Mouse (Mus musculus) forebrain, embryonic 16.5 days (tissue): ENCODE measurements around the gene Ubac2. TPM values are rescaled to one million over a fixed set of nuclear protein-coding genes. Genes with fewer than 3 reads are reported as not detected.
"Not testable (repeated sequence)": the region's sequence is repeated elsewhere in the genome, so short reads cannot be mapped to it uniquely, and the experiment has no call there.

Experiments used
- ATAC-seq: fragments of 200-750 bp; cut with Nextera tagmentation; 2 replicates; pipeline ENCODE4 v1.8.0; 2017; ENCODE audit warnings: mild to moderate bottlenecking, moderate library complexity
- H3K27ac ChIP-seq: fragments of 300-500 bp; sonication (generic); 2 replicates; pipeline ENCODE4 v1.5.1; 2014; ENCODE audit warnings: low read length, control low read depth
- H3K27me3 ChIP-seq: fragments of 300-500 bp; sonication (generic); replicated peaks from 2 replicates; pipeline ENCODE4 v1.6.1; 2014; ENCODE audit warnings: low read length; ENCODE audit not compliant: control insufficient read depth, insufficient read depth
- H3K36me3 ChIP-seq: fragments of 300-500 bp; sonication (generic); 2 replicates; pipeline ENCODE4 v1.6.1; 2014; ENCODE audit not compliant: control insufficient read depth, insufficient read depth
- H3K4me1 ChIP-seq: fragments of 300-500 bp; sonication (generic); replicated peaks from 2 replicates; pipeline ENCODE4 v1.6.1; 2014; ENCODE audit warnings: low read length; ENCODE audit not compliant: control insufficient read depth, insufficient read depth
- H3K4me2 ChIP-seq: fragments of 300-500 bp; sonication (generic); 2 replicates; pipeline ENCODE4 v1.6.1; 2014; ENCODE audit warnings: mild to moderate bottlenecking, low read length, control low read depth
- H3K4me3 ChIP-seq: fragments of 300-500 bp; sonication (generic); replicated peaks from 2 replicates; pipeline ENCODE4 v1.5.1; 2014; ENCODE audit warnings: mild to moderate bottlenecking, low read length, control low read depth
- H3K9ac ChIP-seq: fragments of 300-500 bp; sonication (generic); replicated peaks from 2 replicates; pipeline ENCODE4 v1.6.1; 2014; ENCODE audit warnings: low read depth, low read length, control low read depth
- H3K9me3 ChIP-seq: fragments of 300-500 bp; sonication (generic); 2 replicates; pipeline ENCODE4 v1.6.1; 2016; ENCODE audit warnings: low read length; ENCODE audit not compliant: control insufficient read depth
- WGBS: fragments of 180-500 bp; shearing (Covaris S2); extraction: QIAGEN DNeasy Blood & Tissue Kit; methylation state at CpG from one replicate; pipeline ENCODE4 v1.1.7; 2014; 5-methylcytosine and 5-hydroxymethylcytosine counted together
- polyA plus RNA-seq: library from polyadenylated mRNA; unstranded; fragments of >200 nt; fragmentation: Nextera tagmentation; extraction: Ambion mirVana; gene quantifications from 2 replicates; pipeline ENCODE4 v1.2.1, GENCODE M21; 2015

The Ubac2 gene
- polyA plus RNA-seq, 1 experiment from 2014 or later: 51.0 TPM

- WGBS: 83% methylated on average over 3 of the region's 3 CpGs
Observed at GRCm38 (mm10) chr14:121866574-121866973, 11.8 kb upstream of the Ubac2 start.

DNA sequence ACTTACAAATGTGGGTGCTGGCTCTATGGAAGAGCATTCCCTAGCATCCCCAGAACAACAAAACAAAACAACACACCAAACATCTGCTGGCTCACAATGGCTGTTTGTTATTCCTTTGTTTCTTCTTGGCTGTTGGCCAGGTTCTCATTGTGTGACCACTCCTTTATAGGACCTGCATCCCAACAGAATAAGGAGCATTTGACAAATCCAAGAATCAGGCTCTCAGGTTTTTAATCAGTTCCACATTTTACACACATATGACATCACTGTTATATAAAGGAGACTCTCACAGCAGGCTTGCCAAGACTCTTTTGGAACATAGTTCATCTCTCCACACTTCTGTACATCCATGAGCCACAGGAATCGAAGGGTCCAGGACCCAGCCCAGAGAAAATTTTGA lies 9.3 kb upstream of the Ubac2 start:
- H3K36me3 ChIP-seq: no peaks in the 10 kb centered on the region

More at GRCm38 (mm10) chr14:121866574-121866973, 11.8 kb upstream of the Ubac2 start:
- H3K4me3 ChIP-seq: no peak overlapping the region
- no peak overlapping the region for H3K9ac ChIP-seq
- no peak for ATAC-seq
- H3K9me3 ChIP-seq: no peaks in the 10 kb centered on the region
- no peaks in the 10 kb centered on the region for H3K27me3 ChIP-seq
- H3K4me1 ChIP-seq: no peaks in the 10 kb centered on the region
- no peaks in the 10 kb centered on the region for H3K36me3 ChIP-seq
- H3K27ac ChIP-seq: no peak overlapping the region
- H3K4me2 ChIP-seq: no peak overlapping the region

GRCm38 (mm10) chr14:121872760-121873159 lies 5.7 kb upstream of the Ubac2 start:
- Histone ChIP-seq H3K4me1 (no peaks in the 10 kb centered on the region; the same call in 1 of the 2 replicates), H3K4me2 (no peak overlapping the region), H3K27me3 (no peaks in the 10 kb centered on the region), H3K9ac (no peak overlapping the region), H3K27ac (no peak overlapping the region), H3K4me3 (no peak overlapping the region), H3K36me3 (no peaks in the 10 kb centered on the region), H3K9me3 (no peaks in the 10 kb centered on the region)
- 87% methylated on average over 1 of the region's 1 CpGs for WGBS
- ATAC-seq: no peak

More for the DNA sequence above, 9.3 kb upstream of the Ubac2 start:
- Histone ChIP-seq H3K9ac (no peak overlapping the region), H3K4me2 (no peak overlapping the region), H3K9me3 (no peaks in the 10 kb centered on the region), H3K4me3 (no peak overlapping the region), H3K27ac (no peak overlapping the region), H3K4me1 (no peaks in the 10 kb centered on the region), H3K27me3 (no peaks in the 10 kb centered on the region)
- 31% methylated on average over 1 of the region's 1 CpGs for WGBS
- no peak for ATAC-seq

- Histone ChIP-seq H3K4me1 (no peaks in the 10 kb centered on the region; the same call in 1 of the 2 replicates), H3K9ac (no peak overlapping the region), H3K27ac (no peak overlapping the region), H3K4me3 (no peak overlapping the region), H3K27me3 (no peaks in the 10 kb centered on the region), H3K4me2 (no peak overlapping the region), H3K36me3 (no peaks in the 10 kb centered on the region), H3K9me3 (no peaks in the 10 kb centered on the region)
- ATAC-seq: no peak
- WGBS: 81% methylated on average over 2 of the region's 2 CpGs
Observed at GRCm38 (mm10) chr14:121873172-121873571, 5.2 kb upstream of the Ubac2 start.

DNA sequence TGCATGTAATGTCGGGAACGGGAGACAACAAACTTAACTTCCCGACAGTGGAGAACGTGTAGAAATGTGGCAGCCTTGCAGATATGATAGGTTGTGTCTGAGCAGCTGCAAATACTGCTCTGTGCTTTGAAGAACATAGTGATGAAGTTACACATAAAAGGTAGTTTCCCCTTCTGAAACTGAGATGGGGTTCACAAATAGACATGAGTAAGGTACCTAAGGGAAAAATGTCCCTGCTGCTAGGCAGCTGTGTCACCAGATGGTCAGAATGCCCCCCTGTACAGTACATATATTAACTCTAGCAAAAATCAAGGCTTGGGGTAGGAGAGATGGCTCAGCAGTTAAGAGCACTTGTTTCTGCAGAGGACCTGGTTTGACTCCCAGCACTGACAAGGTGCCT lies 4.8 kb upstream of the Ubac2 start:
- ATAC-seq: no peak
- no peak overlapping the region for H3K27ac ChIP-seq
- no peaks in the 10 kb centered on the region; the same call in 1 of the 2 replicates for H3K4me1 ChIP-seq
- H3K9me3 ChIP-seq: no peaks in the 10 kb centered on the region
- H3K4me3 ChIP-seq: no peak overlapping the region
- 87% methylated on average over 4 of the region's 4 CpGs for WGBS
- no peaks in the 10 kb centered on the region for H3K27me3 ChIP-seq
- no peak overlapping the region for H3K9ac ChIP-seq
- no peaks in the 10 kb centered on the region for H3K36me3 ChIP-seq
- no peak overlapping the region for H3K4me2 ChIP-seq

GRCm38 (mm10) chr14:121876190-121876589 lies 2.2 kb upstream of the Ubac2 start:
- not testable (repeated sequence) for H3K36me3 ChIP-seq, H3K9ac ChIP-seq, H3K9me3 ChIP-seq, H3K27me3 ChIP-seq, H3K4me3 ChIP-seq, ATAC-seq, H3K27ac ChIP-seq, H3K4me2 ChIP-seq
- H3K4me1 ChIP-seq: peaks cover 18% of the 10 kb centered on the region
- WGBS: 72% methylated on average over 2 of the region's 2 CpGs

DNA sequence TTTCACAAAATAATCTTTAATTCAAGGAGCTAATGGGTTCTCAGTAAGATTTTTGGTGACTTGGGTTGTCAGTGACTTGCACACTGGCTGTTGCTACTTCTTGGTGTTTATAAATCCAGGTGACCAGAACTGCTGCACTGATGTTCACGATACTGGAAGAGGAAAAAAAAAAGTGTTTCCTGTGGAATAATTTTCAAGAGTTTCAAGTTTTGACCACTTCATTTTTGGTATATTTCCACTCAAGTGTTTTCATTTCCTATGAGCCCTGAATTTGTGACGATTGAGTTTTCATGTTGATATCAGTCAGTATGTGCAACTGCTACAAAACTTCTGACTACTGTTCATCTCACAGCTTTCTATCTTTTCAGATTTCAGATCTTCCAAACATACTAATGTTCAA lies 1.6 kb upstream of the Ubac2 start:
- Histone ChIP-seq H3K9ac (no peak overlapping the region), H3K4me1 (peaks cover 20% of the 10 kb centered on the region), H3K4me2 (no peak overlapping the region), H3K36me3 (no peaks in the 10 kb centered on the region), H3K9me3 (no peaks in the 10 kb centered on the region), H3K4me3 (no peak overlapping the region), H3K27ac (no peak overlapping the region), H3K27me3 (no peaks in the 10 kb centered on the region)
- 92% methylated on average over 2 of the region's 2 CpGs for WGBS
- ATAC-seq: no peak

- Histone ChIP-seq H3K9me3 (no peaks in the 10 kb centered on the region), H3K4me3 (peak overlapping the region; percentile 84), H3K27ac (no peak overlapping the region), H3K9ac (peak overlapping the region; percentile 96), H3K4me2 (peak overlapping the region; percentile 65), H3K4me1 (peaks cover 20% of the 10 kb centered on the region), H3K27me3 (no peaks in the 10 kb centered on the region), H3K36me3 (no peaks in the 10 kb centered on the region)
- ATAC-seq: no peak
- 33% methylated on average over 8 of the region's 8 CpGs for WGBS
Observed at GRCm38 (mm10) chr14:121877640-121878039, 780 bp upstream of the Ubac2 start.

DNA sequence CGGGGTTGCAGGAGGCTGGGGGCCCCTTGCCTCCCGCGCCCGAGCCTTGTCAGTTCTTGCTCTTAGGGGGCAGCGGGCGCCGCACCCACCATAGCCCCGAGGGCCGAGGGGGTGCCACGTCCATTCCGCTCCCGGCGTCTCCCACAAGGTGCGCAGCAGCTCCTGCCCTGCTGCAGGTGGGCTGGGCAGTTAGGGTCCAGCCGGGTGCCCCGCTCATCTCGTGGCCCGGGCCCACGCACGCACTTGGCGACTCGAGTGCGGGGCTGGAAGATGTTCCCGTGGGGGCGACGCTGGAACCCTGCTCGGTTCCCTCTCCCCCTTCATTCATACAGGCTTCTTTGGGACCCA lies 413 bp downstream of the Ubac2 start:
- Histone ChIP-seq H3K4me2 (peak overlapping the region; percentile 98), H3K36me3 (no peaks in the 10 kb centered on the region), H3K4me1 (peaks cover 20% of the 10 kb centered on the region), H3K9ac (peak overlapping the region; percentile 96), H3K4me3 (peak overlapping the region; percentile 84), H3K27me3 (no peaks in the 10 kb centered on the region), H3K27ac (peak overlapping the region; percentile 57), H3K9me3 (no peaks in the 10 kb centered on the region)
- 0% methylated on average over 27 of the region's 27 CpGs for WGBS
- ATAC-seq: no peak

GRCm38 (mm10) chr14:121879266-121879840 lies 933 bp downstream of the Ubac2 start:
- Histone ChIP-seq H3K27me3 (no peaks in the 10 kb centered on the region), H3K4me1 (peaks cover 20% of the 10 kb centered on the region), H3K4me2 (peak overlapping the region; percentile 98), H3K9ac (peak overlapping the region; percentile 96), H3K27ac (no peak overlapping the region), H3K9me3 (no peaks in the 10 kb centered on the region), H3K4me3 (peak overlapping the region; percentile 84), H3K36me3 (no peaks in the 10 kb centered on the region)
- whole genome bisulfite sequencing: 15% methylated on average over 16 of the region's 16 CpGs
- ATAC-seq: no peak
